Mouse (Mus musculus) forebrain, embryonic 12.5 days (tissue): ENCODE measurements around the gene Serpini1. TPM values are rescaled to one million over a fixed set of nuclear protein-coding genes. Genes with fewer than 3 reads are reported as not detected.
"Not testable (repeated sequence)": the region's sequence is repeated elsewhere in the genome, so short reads cannot be mapped to it uniquely, and the experiment has no call there.

Experiments used
- ATAC-seq: fragments of 200-750 bp; cut with Nextera tagmentation; 2 replicates; pipeline ENCODE4 v1.8.0; 2017; ENCODE audit warnings: moderate TSS enrichment; ENCODE audit not compliant: low FRiP score
- H3K27ac ChIP-seq: fragments of 300-500 bp; sonication (generic); 2 replicates; pipeline ENCODE4 v1.5.1; 2016; ENCODE audit warnings: mild to moderate bottlenecking
- H3K27me3 ChIP-seq: fragments of 300-500 bp; sonication (generic); 2 replicates; pipeline ENCODE4 v1.6.1; 2016; ENCODE audit warnings: mild to moderate bottlenecking
- H3K36me3 ChIP-seq: fragments of 300-500 bp; sonication (generic); replicated peaks from 2 replicates; pipeline ENCODE4 v1.6.1; 2016; ENCODE audit warnings: mild to moderate bottlenecking
- H3K4me1 ChIP-seq: fragments of 300-500 bp; sonication (generic); 2 replicates; pipeline ENCODE4 v1.6.1; 2016
- H3K4me2 ChIP-seq: fragments of 300-500 bp; sonication (generic); 2 replicates; pipeline ENCODE4 v1.6.1; 2016; ENCODE audit warnings: mild to moderate bottlenecking, moderate library complexity
- H3K4me3 ChIP-seq: fragments of 300-500 bp; sonication (generic); replicated peaks from 2 replicates; pipeline ENCODE4 v1.5.1; 2016; ENCODE audit warnings: mild to moderate bottlenecking
- H3K9ac ChIP-seq: fragments of 300-500 bp; sonication (generic); 2 replicates; pipeline ENCODE4 v1.6.1; 2016; ENCODE audit warnings: mild to moderate bottlenecking
- H3K9me3 ChIP-seq: fragments of 300-500 bp; sonication (generic); 2 replicates; pipeline ENCODE4 v1.6.1; 2016
- WGBS: fragments of 180-500 bp; shearing (Covaris S2); methylation state at CpG from one replicate; pipeline ENCODE4 v1.1.7; 2016; 5-methylcytosine and 5-hydroxymethylcytosine counted together
- polyA plus RNA-seq: library from polyadenylated mRNA; unstranded; fragments of >200 nt; fragmentation: Nextera tagmentation; extraction: Ambion mirVana; gene quantifications from 2 replicates; pipeline ENCODE4 v1.2.1, GENCODE M21; 2016

Gene Serpini1
- polyA plus RNA-seq, 1 experiment from 2014 or later = 33.8 TPM

DNA sequence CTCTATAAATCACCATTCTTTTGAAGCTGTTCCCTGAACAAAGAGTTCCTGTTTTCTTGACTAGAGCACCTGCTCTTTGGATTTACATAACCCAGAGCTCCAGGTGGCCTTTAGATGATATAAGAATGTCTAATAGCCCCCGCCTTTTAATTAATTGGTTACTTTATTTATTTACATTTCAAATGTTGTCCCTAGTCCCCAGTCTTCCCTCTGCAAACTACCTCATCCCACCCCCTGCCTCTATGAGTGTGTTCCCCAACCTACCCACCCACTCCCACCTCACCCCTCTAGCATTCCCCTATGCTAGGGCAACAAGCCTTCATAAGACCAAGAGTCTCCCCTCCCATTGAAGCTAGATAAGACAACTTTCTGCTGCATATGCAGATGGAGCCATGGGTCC, 90.9 kb downstream of the Serpini1 start:
- H3K9me3 ChIP-seq = no peaks in the 10 kb centered on the region
- no peaks in the 10 kb centered on the region for H3K4me1 ChIP-seq
- H3K4me2 ChIP-seq = no peak overlapping the region
- H3K9ac ChIP-seq = no peak overlapping the region
- no peak overlapping the region for H3K4me3 ChIP-seq
- no peaks in the 10 kb centered on the region for H3K27me3 ChIP-seq
- ATAC-seq = no peak
- 79% methylated on average over 1 of the region's 1 CpGs for WGBS
- H3K27ac ChIP-seq = no peak overlapping the region
- no peaks in the 10 kb centered on the region for H3K36me3 ChIP-seq

DNA sequence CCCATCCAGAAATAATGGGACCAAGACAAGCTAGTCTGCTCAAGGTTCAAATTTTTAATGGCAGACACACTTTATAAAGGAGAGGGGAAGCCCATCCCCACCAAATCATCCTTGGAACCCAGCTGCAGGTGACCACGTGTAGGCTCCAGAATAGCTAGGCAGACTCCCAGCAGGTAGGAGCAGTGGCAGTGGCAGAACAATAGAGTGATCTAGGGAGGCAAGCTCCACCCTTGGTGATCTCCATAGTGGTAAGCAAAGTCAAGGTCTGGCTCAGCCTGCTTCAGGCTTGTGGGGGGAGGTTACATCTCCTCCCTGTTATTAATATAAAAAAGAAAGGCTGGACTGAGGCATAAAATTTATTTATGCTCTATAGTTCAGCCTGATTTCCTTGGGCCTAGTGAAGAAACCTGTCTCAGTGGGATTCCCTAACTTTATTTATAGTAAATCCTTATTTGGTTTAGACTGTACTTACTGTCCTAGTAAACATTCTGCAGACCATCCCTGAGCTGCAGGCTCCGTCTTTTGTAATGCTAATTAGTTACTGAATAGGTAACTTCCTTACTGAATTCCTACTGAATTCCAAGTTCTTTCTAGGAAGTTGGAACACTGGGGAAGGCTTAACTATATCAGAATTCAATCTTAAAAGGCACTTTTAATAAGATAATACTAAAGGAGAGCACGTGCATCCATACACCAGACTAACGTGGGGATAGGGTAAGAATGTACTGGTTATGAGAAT, 93.2 kb downstream of the Serpini1 start:
- 55% methylated on average over 4 of the region's 4 CpGs for WGBS
- not testable (repeated sequence) for H3K9ac ChIP-seq, H3K27me3 ChIP-seq, H3K4me3 ChIP-seq, H3K9me3 ChIP-seq, H3K4me2 ChIP-seq, ATAC-seq, H3K36me3 ChIP-seq, H3K27ac ChIP-seq, H3K4me1 ChIP-seq

DNA sequence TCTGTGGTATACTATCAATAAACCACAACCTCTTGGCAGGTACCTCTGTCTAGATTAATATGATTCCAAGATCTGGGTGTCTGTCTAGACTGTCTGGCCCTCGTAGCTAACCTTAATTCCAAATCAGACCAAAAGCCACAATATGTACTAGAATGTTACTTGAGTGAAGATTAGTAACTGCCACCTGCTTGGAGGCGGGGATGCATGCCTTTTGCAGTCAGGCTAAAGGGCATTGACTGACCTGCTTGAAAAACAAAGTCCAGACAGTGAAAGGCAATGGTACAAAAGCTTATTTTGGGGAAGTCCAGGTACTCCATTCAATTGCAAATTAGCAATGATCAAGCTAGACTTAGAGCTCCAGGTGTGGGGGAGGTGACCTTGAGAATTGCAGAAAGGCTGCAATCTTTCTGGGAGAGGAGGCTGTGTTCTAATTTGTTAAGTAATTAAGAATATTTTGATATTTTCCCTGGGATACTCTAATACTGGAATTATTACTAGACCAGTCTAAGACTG, 94.3 kb downstream of the Serpini1 start:
- no peak for ATAC-seq
- WGBS = 74% methylated on average over 2 of the region's 2 CpGs
- H3K4me2 ChIP-seq = no peak overlapping the region

DNA sequence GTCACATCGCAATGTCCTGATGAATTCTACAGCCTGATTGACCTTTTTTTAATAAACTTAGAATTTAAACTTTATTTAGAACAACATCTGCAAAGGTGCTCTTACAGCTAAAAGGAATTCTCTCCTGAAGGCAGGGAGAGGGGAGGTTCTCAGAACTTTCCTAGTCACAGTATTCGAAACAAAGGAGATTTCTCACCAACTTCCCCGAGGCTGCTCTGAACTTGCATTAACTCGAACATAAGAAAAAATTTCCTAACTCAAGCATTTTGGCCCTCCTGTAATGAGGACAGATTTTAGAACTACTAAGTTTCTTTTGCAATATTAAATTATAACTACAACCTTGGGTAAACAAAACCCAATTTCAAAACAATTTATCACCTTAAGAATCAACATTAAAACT, 96.6 kb downstream of the Serpini1 start:
- 62% methylated on average over 4 of the region's 4 CpGs for WGBS

More for the DNA sequence above, 94.3 kb downstream of the Serpini1 start:
- Histone ChIP-seq H3K9ac (no peak overlapping the region), H3K27ac (no peak overlapping the region), H3K36me3 (no peaks in the 10 kb centered on the region), H3K4me3 (no peak overlapping the region), H3K27me3 (no peaks in the 10 kb centered on the region), H3K4me1 (no peaks in the 10 kb centered on the region), H3K9me3 (no peaks in the 10 kb centered on the region)

DNA sequence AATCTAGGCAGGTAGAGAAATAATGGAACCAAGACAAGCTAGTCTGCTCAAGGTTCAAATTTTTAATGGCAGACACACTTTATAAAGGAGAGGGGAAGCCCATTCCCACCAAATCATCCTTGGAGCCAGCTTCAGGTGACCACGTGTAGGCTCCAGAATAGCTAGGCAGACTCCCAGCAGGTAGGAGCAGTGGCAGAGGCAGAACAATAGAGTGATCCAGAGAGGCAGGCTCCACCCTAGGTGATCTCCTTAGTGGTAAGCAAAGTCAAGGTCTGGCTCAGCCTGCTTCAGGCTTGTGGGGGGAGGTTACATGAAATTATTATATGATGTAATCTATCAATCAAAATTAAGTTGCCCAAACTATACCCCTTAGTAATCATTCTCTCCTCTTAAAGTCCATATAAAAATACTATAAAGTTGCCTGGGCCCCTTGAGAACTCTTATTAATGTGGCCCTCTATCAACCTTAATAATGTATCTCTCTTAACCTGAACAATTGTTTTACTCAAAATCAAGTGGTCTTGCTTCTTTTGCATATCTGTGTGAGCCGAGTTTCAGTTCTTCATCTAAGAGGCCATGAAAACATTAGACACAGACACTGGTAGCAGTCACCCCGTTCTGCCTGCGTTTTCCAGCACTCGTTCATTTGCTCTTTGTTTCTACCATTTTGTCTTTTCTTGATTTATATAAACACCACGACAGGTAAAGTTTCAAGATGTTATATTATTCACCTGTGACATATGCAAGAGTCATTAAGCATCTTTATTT, 98.4 kb downstream of the Serpini1 start:
- no peaks in the 10 kb centered on the region for H3K4me1 ChIP-seq
- no peak for ATAC-seq
- H3K27me3 ChIP-seq = no peaks in the 10 kb centered on the region
- no peaks in the 10 kb centered on the region for H3K9me3 ChIP-seq
- H3K27ac ChIP-seq = no peak overlapping the region
- no peak overlapping the region for H3K4me3 ChIP-seq
- no peaks in the 10 kb centered on the region for H3K36me3 ChIP-seq
- 73% methylated on average over 6 of the region's 6 CpGs for WGBS
- H3K9ac ChIP-seq = no peak overlapping the region
- H3K4me2 ChIP-seq = no peak overlapping the region

More for the DNA sequence above, 96.6 kb downstream of the Serpini1 start:
- not testable (repeated sequence) for H3K27me3 ChIP-seq, H3K4me1 ChIP-seq, H3K27ac ChIP-seq, H3K4me3 ChIP-seq, H3K4me2 ChIP-seq, H3K36me3 ChIP-seq, ATAC-seq, H3K9me3 ChIP-seq, H3K9ac ChIP-seq

DNA sequence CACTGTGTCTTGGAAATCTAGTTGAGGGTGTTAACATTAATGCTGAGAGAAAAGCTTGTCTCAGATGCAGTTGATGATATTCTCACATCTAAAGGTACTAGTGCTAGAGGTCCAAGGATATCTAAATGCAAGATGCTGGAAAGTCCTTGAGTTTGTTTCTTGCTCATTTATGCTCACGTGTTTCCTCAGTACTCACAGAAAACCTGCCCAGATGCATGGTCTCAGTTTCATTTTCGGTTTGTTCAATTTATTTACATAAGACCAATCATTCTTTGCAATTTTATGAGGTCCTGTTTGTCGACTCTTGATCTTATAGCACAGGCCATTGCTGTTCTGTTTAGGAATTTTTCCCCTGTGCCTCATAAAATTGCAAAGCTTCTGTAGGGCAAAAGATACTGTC, 109.6 kb downstream of the Serpini1 start:
- Histone ChIP-seq H3K27ac (no peak overlapping the region), H3K36me3 (no peaks in the 10 kb centered on the region), H3K4me2 (no peak overlapping the region), H3K9me3 (no peaks in the 10 kb centered on the region), H3K4me3 (no peak overlapping the region), H3K9ac (no peak overlapping the region), H3K27me3 (no peaks in the 10 kb centered on the region), H3K4me1 (no peaks in the 10 kb centered on the region)
- WGBS = 89% methylated on average over 3 of the region's 3 CpGs
- ATAC-seq = no peak

DNA sequence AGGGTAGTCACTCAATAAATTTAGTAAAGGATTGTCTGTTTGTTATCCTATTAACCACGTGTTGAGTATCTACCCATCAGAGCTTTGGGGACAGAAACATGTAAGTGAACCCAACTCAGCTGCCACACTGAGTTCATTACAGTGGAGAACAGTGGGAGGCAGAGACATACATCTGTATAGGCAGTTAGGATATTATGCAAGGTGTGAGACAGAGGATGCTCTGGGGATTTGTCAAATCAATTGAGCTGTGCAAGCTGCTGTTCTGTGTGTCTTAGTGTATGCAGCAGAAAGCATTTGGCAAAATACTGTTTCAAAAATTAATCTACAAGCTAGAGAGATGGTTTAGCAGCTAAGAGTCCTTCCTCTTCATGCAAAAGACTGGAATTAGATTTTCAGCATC, 113.1 kb downstream of the Serpini1 start:
- 58% methylated on average over 1 of the region's 1 CpGs for WGBS
- Histone ChIP-seq H3K9me3 (no peaks in the 10 kb centered on the region), H3K9ac (no peak overlapping the region), H3K4me2 (no peak overlapping the region), H3K36me3 (no peaks in the 10 kb centered on the region), H3K4me3 (no peak overlapping the region), H3K4me1 (no peaks in the 10 kb centered on the region), H3K27me3 (no peaks in the 10 kb centered on the region), H3K27ac (no peak overlapping the region)
- no peak for ATAC-seq

DNA sequence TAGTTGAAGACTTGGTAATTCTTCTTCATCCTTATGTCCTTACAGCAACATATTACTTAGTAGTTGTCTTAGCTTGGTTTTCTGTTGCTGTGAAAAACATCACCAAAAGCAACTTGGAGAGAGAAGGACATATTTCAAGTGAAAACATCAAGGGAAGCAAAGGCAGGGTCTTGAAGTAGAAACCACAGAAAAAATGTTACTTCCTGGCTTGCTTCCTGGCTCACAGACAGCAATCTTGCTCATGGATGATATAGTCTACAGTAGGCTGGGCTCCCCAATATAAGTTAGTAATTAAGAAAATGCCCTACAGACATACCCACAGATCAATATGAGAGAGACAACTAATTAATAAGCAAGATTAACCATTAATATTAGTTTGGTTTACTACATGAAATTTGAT, 125.5 kb downstream of the Serpini1 start:
- Histone ChIP-seq H3K4me1 (no peaks in the 10 kb centered on the region), H3K27me3 (no peaks in the 10 kb centered on the region), H3K36me3 (no peaks in the 10 kb centered on the region), H3K4me3 (no peak overlapping the region), H3K9ac (no peak overlapping the region), H3K27ac (no peak overlapping the region), H3K4me2 (no peak overlapping the region), H3K9me3 (no peaks in the 10 kb centered on the region)
- no peak for ATAC-seq

DNA sequence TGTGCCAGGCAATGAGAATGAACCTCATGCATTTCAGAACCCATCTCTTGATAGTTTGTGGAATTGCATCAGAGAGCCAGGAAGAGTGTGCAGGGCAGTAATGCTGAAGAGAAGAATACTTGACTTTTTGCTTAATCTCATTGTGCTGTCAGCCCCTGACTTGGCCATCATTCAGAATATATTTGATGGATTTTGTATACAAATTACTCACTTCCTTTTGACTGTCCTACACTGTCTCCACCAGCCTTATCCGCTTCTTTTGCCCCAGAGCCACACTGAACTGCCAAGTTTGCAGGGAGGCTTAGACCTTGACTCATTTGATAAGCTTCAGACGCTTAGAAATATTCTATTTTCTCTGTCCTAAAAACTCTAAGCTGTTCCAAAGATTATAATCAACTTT, 129.4 kb downstream of the Serpini1 start:
- WGBS = 83% methylated on average over 2 of the region's 2 CpGs
- Histone ChIP-seq H3K27ac (no peak overlapping the region), H3K4me1 (no peaks in the 10 kb centered on the region), H3K36me3 (no peaks in the 10 kb centered on the region), H3K4me2 (no peak overlapping the region), H3K4me3 (no peak overlapping the region), H3K9me3 (no peaks in the 10 kb centered on the region), H3K9ac (no peak overlapping the region), H3K27me3 (no peaks in the 10 kb centered on the region)
- no peak for ATAC-seq

DNA sequence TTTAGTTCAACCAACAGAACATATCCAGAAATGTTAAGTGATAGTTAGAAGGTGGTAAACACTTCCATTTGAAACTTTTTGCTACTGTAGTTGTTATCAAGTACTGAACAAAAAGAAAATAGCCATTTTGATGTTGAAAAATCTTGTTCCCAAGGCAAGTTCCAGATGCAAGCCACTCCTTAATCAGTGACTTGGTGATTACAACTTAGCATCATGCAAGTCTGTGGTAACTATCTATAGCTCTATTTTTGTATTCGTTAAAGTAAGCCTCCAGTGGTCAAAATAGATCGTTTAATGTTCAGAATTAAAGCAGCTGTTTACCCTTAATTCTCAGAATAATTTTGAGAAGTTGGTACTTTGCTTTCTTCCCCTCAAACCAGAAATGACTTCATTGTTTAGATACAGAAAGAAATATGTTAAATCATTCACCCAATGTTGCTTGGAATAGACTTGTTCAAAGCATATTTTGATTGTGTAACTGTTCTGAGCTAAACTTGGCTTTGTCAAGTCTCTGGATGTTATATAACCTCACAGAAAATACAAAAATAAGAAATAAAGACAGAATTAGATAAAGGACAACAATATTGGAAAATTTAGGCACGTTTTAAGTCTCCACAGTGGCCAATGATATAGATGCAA, 130.0 kb downstream of the Serpini1 start:
- no peak for ATAC-seq
- H3K4me3 ChIP-seq = no peak overlapping the region
- no peak overlapping the region for H3K9ac ChIP-seq
- H3K9me3 ChIP-seq = no peaks in the 10 kb centered on the region
- whole genome bisulfite sequencing = 87% methylated on average over 3 of the region's 3 CpGs
- no peaks in the 10 kb centered on the region for H3K36me3 ChIP-seq
- H3K27ac ChIP-seq = no peak overlapping the region
- no peak overlapping the region for H3K4me2 ChIP-seq
- H3K4me1 ChIP-seq = no peaks in the 10 kb centered on the region
- H3K27me3 ChIP-seq = no peaks in the 10 kb centered on the region

DNA sequence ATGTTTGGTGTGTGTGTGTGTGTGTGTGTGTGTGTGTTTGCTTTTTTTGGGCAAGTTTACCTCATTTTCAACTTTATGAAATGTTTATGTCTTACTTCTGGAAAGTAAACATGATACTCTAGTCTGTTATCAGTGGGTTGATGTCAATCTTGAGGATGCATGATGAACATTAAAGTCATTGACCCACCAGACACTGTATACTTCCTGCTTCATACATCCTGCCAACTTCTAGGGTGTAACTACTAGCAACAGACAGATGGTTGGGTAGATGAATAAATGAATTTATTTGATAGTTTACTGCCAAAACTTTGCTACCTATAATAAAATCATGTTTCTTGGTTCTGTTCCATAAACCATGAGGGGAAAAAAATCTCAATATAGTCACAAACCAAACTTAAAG, 133.0 kb downstream of the Serpini1 start:
- Histone ChIP-seq H3K4me1 (no peaks in the 10 kb centered on the region), H3K36me3 (no peaks in the 10 kb centered on the region), H3K4me3 (no peak overlapping the region), H3K27me3 (no peaks in the 10 kb centered on the region), H3K4me2 (no peak overlapping the region), H3K9me3 (no peaks in the 10 kb centered on the region), H3K27ac (no peak overlapping the region), H3K9ac (no peak overlapping the region)
- no peak for ATAC-seq

DNA sequence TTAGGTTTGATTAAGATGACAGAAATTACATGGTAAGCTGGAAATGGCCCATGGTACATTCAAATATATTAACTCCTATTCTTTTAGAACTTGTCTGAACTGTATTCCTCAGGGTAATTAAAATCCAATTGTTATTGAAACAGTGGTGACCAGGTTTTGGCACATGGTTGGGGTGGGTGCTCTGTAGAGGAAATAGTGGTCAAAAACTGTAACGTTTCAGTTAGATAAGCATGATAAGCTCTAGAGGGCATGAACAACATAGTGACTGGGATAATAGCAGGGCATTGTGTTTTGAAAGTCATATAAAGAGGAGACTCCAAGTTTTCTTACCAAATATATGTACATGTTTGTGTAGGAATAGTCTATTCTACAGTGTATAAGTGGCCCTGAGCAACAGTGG, 134.7 kb downstream of the Serpini1 start:
- WGBS = 88% methylated on average over 1 of the region's 1 CpGs
- Histone ChIP-seq H3K27me3 (no peaks in the 10 kb centered on the region), H3K27ac (no peak overlapping the region), H3K4me2 (no peak overlapping the region), H3K9me3 (no peaks in the 10 kb centered on the region), H3K9ac (no peak overlapping the region), H3K4me3 (no peak overlapping the region), H3K4me1 (no peaks in the 10 kb centered on the region), H3K36me3 (no peaks in the 10 kb centered on the region)
- ATAC-seq = no peak
